Mouse (Mus musculus) MEL (cell line): ENCODE results near the gene Rhobtb3. TPM values are rescaled to one million over a fixed set of nuclear protein-coding genes. Genes with fewer than 3 reads are reported as not detected.

Experiments
- polyA plus RNA-seq, 2 experiments: library from polyadenylated mRNA; stranded (reverse) in 1 of 2; unstranded in 1 of 2; fragments of >175 nt in 1 of 2; fragments of >200 nt in 1 of 2; gene quantifications; 2 replicates each; pipeline versions ENCODE4 v1.2.1 to v1.2.4; 2012; ENCODE audit warnings: low replicate concordance in 2 of 2, low read depth in 1 of 2; ENCODE audit not compliant: insufficient read length in 2 of 2, insufficient read depth in 1 of 2, missing spikeins in 1 of 2
- total RNA-seq: library from RNA; depleted of rRNA; stranded (reverse); fragments of 300-350 nt; gene quantifications from 2 replicates; pipeline ENCODE4 v1.2.3, GENCODE M21; 2012; rRNA removed

Rhobtb3 gene
- total and polyA plus RNA-seq, 3 experiments = not detected

Other genes with a start within 250 kb of the Rhobtb3 start
- gene Ell2, start 237.2 kb downstream of the Rhobtb3 start, total RNA-seq = 25.0 and 27.7 TPM in 2 replicates
- 10 to 100 TPM; 52.5 to 77.1 TPM for gene Ell2, start 237.2 kb downstream of the Rhobtb3 start, polyA plus RNA-seq
- gene Glrx, start 104.1 kb downstream of the Rhobtb3 start, total RNA-seq = 9.2 and 12.7 TPM in 2 replicates
- gene Glrx, start 104.1 kb downstream of the Rhobtb3 start, polyA plus RNA-seq = 10 to 100 TPM in 1 of 2 experiments, not detected in 1; 20.2 TPM
- not detected in 2 replicates for gene Spata9, start 23.2 kb upstream of the Rhobtb3 start, total RNA-seq
- gene Spata9, start 23.2 kb upstream of the Rhobtb3 start, polyA plus RNA-seq = under 1 TPM in 1 of 2 experiments, not detected in 1; 0.78 TPM
- gene Rfesd, start 74.8 kb upstream of the Rhobtb3 start, total RNA-seq = 72.1 and 82.0 TPM in 2 replicates
- gene Rfesd, start 74.8 kb upstream of the Rhobtb3 start, polyA plus RNA-seq = 10 to 100 TPM in 1 of 2 experiments, not detected in 1; 38.3 TPM
- gene Gpr150, start 113.1 kb upstream of the Rhobtb3 start, total RNA-seq = not detected in 2 replicates
- gene Gpr150, start 113.1 kb upstream of the Rhobtb3 start, polyA plus RNA-seq = not detected
- gene Arsk, start 154.7 kb upstream of the Rhobtb3 start, total RNA-seq = 3.3 and 4.3 TPM in 2 replicates
- gene Arsk, start 154.7 kb upstream of the Rhobtb3 start, polyA plus RNA-seq = 1 to 10 TPM in 1 of 2 experiments, not detected in 1; 2.7 TPM
- 20.3 and 22.2 TPM in 2 replicates for gene Ttc37, start 154.8 kb upstream of the Rhobtb3 start, total RNA-seq
- gene Ttc37, start 154.8 kb upstream of the Rhobtb3 start, polyA plus RNA-seq = 100 to 1,000 TPM in 1 of 2 experiments, 10 to 100 TPM in 1; 16.8 to 116 TPM